Mouse (Mus musculus): ENCODE results near the gene Klhl29.

The Klhl29 gene

DNA sequence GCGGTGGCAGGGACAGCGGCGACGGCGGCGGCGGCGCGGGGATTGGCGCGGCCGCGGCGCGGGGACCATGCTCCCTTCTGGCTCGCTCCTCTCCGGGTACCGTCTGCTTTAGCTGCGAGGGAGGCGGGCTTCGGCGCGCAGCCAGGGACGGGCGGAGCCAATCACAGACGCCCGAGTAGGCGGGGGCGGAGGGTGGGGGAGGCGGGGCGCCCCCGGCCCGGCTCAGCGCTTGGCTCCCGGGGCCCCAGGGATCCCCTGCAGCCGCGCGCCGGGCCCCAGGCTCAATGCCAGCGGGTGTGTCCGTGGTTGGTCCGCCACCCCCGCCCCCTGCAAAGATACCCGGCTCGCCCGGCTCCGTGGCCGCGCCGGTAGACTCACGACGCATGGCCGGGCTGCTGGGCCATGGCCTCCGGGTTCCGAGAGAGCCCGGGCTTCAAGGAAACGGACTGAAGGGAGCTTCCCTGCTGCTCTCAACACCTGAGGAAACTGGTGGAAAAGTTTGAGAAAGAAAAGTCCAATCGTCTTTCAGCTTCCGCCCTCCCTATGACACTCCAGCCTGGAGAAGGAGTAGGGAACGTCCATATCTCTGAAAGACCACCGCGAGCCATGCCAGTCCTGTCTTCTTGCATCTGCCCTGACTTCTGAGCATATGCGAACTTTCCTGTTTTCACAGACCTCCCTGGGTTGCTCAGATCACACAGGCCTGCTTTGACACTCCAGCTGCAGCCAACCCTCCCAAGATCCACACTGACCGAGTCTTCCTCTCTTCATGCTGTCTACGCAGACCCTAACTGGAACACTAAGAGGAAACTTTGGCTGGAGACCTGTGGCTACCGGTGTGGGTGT, at the start of gene Klhl29:
Klhl29 (minus strand) TSS at position 67 of the 846 bp plus-strand sequence.
- peak; percentile 72 to 75 for DNase-seq (ENCODE audit: low spot score in 2 of 2)

DNA sequence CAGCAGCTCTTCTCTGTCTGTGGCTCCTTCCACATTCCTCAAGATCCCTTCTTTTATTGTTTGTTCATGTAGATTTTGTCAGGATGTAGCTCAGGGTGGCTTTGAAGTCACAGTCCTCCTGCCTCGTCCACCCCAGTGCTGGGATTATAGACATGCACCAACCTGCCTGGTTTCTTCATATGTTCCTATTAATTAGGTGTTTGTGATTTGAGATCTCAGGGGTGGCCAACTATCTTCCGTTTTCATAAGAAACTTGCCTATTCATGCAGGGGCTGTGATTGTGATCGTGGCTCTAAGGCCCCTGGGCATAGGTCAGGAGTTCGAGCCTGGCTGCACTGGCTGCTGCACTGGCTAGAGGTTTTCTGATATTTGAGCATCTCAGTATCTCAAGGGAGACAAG, 49.8 kb upstream of the Klhl29 start:
- DNase-seq (ENCODE audit: low spot score in 2 of 2), result no peak

DNA sequence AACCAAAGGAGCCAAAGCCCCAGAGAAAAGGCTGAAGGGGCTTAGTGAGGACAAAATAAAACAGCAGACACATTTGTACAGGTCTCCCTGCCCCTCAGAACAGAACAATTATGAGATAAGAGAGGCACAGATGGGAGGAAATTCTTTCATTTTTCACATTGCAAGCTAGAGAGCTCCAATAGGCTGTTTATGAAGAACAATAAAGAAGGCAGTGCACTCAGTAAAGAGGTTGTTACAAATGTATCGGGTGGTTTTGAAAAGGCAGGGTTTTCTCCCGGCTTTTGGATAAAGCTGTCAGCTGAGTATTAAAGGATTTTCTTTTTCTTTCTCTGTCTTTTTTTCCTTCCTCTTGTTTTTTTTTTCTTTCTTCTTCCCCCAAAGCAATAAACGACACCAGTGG, 40.3 kb upstream of the Klhl29 start:
- no peak for DNase-seq (ENCODE audit: low spot score in 2 of 2)

DNA sequence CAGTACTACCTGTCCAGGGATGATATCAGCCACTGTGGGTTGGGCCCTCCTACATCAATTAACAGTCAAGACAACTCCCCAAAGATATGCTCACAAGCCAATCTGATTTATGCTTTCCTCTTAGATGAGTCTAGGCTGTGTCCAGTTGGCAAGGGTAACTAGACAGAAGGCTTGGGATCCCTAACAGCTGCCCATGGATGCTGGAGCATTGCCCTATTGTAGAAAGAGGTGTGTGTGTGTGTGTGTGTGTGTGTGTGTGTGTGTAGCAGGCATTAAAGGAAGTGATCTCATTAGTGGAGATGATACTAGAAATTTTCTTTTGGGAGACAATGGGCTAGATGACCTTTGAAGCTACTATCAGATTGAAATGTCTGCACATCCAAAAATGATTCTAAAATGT, 38.5 kb upstream of the Klhl29 start:
- DNase-seq (ENCODE audit: low spot score in 2 of 2), result no peak

DNA sequence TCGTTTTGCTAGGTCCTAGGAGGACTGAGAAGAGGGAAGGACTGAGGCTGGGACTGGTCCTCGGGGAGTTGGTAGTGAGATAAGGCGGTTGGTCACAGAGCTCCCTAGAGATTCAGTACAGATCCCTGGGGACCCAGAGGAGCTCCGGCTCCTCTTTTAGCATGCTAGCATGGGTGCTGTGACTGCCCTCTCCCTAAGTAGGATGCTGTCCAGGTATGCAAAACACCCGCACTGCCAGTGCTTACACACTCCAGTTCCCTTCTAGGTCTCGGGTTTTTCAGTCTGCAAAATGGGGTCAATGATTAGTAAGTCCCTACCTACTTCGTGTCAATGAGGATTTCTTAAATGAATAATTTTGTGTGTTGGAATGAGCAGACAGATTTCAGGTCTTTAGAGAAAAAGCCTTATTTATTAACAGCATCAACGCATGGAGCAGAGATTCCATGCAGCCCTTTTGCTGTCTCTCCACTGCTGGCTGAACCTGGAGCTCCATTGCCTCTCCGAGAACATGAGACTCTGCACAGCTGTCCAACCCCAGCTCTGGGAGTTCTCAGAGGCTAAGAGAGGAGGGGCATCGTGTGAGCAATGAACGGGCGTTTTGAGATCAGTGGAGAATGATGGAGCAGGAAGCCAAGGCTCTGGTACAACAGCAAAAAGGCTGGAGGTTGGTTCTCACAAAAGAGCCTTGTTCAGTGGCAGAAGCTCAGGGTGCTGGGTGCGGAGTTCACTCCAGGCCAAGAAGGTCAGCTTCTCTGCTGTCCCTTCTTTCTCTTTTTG, 36.5 kb upstream of the Klhl29 start:
- DNase-seq (ENCODE audit: low spot score in 2 of 2), result no peak

DNA sequence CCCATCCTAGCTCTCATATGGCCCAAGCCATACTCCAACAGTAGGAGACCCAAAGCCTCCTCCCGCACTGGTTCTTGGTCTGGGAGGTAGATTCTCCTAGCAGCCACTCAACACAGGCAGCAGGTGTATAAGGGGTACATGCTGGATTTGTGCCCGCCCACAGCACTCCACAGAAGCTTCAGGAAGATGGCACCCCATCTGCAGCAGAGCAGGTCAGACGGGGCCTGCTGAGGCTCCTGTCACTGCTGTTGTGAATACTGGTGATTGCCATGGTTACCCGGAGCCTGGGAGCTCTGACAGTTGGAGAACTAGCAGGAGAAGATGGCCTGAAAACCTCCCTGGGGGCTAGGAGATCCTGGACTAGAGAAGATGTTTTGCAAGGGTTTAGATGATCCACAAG, 35.9 kb upstream of the Klhl29 start:
- DNase-seq (ENCODE audit: low spot score in 2 of 2), result peak in 1 of 2 experiments; percentile 6

DNA sequence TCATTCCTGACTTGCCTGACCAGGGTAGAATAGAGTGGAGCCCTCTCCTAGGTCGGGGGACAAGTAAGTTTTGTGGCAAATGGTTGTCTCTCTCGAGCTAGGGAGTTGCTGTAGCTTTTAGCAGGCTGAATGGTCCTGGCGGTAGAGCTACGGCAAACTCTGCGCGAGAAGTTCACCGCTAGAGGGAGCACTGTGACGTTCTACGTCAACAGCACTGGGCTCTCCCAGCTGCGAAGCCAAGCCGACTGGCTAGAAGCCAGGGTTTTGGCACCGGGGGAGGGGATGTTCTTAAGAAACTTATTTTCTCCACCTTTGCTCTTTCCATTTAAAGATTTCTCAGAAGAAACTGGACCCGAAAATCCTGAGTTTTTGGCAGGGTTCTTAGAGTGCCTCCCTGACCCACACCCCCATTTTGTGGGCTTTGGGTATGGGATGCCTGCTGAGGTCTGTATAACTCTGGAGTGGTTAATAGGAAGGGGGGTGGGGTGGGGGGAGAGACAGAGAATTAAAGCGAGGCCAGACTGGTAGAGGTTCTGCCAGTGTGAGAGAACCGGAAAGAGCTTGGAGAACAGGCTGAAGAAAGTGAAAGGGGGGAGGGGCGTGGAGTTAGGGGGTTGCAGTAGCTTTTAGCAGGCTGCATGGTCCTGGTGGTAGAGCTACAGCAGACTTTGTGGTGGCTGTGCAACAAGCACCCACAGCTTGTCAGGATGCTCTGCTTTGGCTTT, 35.1 kb upstream of the Klhl29 start:
- peak; percentile 76 to 87 for DNase-seq (ENCODE audit: low spot score in 2 of 2)

DNA sequence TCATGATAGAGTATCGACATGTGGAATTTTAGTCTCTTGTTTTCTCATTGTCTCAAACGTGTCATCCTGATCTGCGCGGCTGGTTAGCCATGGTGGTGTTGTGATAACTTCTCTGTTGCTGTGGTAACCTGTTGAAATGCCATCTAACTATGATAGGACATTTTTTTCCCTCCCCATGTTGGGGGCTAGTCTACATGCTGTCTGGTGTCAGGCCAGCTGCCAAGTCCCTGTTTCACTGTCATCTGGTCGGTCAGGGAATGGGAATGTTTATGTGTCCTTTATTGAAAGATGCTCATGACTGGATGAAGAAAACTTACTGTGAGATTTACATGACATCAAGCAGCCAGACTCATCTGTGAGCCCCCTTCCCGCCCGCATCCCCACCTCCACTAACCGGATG, 31.7 kb upstream of the Klhl29 start:
- no peak for DNase-seq (ENCODE audit: low spot score in 2 of 2)

DNA sequence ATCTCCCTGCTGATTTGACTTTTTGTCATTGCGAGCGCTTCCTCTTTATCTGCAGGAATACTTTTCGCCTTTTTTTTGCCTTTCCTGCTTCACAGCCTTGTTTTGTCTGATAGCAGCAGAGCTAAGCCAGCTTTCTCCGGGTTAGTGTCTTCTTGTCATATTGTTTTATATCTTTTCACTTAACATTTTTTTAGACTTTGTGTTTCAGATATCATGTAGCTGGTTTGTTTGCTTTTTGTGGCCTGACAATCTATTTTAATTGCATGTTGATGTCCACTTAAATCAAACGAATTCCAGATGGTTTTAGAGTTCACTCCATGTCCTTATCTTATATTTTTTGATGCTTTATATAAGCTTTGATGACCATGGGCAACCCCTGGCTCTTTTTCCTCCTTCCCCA, 21.9 kb upstream of the Klhl29 start:
- no peak for DNase-seq (ENCODE audit: low spot score in 2 of 2)

DNA sequence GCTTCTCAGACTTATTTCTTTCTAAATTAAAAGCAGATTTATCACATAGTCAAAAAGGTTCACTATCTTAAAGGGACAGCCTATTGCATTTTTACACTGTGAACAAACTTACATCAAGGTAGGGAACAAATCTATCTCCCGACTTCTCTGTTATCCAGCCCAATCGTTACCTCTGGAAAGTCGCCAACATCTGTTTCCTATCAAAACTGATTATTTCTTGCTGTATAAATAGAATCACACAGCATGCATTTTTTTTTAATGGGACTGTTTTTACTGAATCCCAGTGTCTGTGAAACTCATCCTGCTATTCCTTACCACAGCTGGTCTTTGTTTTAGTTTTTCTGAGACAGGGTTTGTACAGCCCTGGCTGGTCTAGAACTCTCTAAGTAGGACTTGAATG, 19.7 kb upstream of the Klhl29 start:
- no peak for DNase-seq (ENCODE audit: low spot score in 2 of 2)

DNA sequence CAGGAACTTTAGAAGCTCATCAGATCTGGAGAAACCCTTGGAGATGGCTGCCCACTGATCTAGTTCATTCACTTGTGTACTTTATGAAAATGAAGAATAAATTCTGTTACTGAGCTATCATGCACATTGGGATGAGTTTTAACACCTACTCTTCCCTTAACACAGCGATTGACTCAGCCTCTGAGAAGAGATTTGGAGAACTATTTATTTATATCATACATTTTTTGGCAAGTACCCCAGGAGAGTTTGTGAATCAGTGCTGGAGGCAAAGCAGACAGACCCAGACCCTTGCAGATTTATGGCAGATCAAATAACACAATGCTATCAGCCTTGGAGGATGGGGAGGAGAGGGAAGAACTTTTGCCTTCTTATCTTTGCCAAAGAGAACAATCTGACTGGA, 11.6 kb upstream of the Klhl29 start:
- no peak for DNase-seq (ENCODE audit: low spot score in 2 of 2)

DNA sequence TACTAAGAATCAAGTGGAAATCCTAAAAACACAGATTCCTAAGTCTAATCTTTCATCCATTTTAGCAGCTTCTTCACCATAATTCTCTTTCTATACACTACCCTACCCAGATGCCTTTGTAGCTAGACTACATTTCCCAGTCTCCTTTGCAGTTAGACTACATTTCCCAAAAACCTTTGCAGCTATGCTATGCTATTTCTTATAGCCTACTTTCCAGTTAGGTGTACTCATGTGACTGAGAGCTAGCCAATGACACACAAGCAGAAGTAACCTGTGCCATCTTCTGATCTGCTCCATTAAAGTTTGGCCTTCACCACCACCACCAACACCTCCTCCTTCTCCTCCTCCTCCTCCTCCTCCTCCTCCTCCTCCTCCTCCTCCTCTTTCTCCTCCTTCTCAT, 11.2 kb upstream of the Klhl29 start:
- DNase-seq (ENCODE audit: low spot score in 2 of 2), result no peak

DNA sequence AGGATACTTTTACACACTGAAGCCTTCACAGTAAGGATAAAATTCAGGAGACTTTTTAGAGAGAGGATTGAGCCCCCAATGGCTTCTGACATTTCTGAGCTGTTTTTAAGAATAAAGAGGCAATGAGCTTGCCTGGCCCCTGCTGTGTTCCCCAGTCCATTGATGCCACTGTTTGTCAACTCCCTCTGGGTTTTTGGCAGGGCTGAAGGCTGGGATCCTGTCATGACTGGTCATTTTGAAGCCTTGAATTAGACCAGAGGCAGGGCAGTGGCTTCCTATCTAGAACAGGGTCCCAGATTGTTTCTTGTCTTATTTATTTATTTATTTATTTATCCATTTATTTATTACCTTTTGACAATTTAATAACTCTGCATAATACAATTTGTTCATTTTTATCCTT, 6.2 kb upstream of the Klhl29 start:
- no peak for DNase-seq (ENCODE audit: low spot score in 2 of 2)

DNA sequence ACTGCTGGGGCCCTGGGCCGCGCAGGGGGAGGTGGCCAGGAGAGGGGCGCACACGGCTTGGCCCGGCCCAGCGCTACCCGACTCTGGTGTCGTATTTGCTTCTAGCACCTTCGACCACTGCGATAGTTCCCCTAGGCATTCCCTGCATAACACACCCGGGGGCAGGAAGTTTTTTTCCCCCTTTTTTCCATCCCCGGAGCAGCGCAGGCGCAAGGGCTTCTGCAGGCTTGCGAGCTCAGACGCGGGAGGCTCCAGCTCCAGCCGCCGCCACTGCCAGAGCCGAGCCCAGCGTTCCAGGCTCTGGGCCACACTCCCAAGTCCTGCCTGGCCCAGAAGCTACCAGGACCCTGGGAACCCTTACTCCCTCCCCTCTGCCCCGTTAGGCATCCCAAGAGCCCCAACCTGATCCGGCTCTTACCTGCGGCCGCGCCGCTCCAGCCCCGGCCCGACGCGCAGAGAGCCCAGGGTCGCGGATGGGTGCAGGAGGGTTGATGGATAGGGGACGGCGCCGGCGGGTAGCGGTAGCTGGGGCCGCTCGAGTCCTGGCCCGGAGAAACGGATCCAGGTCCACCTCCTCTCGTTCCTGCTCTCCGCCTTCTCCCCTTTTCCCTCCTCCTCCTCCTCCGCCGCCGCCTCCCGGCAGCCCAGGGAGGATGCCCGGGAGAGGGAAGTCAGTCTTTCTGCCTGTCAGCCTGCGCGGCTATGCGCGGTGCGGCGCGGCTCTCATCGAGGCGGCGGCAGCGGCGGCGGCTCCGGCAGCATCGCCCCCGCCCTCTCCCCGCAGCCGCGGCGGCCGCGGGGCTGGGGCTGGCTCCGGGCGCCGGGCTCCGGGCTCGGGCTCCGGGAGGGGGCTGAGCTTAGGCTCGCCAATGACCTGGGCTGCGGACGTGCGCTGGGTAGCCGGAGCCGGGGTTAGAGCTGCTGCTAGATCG, 532 bp downstream of the Klhl29 start:
- DNase-seq (ENCODE audit: low spot score in 2 of 2), result no peak

DNA sequence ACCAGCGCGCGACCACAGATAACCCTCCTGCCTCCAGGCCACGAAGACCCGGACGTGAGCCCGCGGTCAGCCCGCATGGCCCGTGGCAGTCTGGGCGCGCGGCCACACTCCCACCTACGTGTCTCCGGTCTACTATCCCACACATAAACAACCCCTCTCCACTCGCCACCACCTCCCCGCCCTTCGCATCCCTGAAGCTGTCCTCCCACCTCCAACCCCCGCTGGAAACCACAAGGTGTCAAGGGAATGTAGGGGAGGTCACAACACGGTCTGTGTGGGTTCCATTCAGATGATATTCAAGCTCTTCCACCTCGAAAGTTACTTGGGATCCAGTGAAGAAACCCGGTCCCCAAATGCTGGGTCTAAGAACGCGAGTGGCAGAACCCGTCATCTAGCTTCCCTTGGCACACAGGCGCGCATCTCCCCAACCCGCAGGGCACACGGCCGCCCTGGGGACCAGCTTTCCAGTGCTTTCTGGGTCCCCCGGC, 1.2 kb downstream of the Klhl29 start:
- no peak for DNase-seq (ENCODE audit: low spot score in 2 of 2)

DNA sequence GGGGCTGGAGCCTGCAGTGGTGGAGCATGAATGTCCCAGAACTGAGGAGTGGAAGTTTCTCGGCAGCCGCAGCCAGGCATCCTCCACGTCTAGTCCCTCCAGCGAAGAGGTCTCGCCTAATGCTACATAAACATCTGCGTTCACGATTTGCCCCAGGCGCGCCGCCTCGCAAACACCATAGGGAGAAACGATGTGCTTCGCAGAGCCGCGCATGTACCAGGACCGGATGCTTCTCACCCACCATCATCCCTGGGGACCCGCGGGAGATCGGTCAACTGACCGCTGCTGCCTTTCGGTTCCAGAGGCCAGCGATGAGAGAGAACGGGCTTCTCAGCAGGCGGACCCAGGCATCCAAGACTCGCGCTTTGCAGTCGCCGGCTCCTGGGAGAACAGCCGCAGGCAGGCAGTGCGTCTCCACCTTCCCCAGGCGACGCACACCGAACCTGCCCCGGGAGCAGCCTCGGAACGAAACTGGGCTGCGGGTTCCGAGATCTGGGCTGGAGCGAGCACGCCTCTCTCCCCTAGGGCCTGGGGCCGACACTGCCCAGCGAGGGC, 1.8 kb downstream of the Klhl29 start:
- DNase-seq (ENCODE audit: low spot score in 2 of 2), result no peak

DNA sequence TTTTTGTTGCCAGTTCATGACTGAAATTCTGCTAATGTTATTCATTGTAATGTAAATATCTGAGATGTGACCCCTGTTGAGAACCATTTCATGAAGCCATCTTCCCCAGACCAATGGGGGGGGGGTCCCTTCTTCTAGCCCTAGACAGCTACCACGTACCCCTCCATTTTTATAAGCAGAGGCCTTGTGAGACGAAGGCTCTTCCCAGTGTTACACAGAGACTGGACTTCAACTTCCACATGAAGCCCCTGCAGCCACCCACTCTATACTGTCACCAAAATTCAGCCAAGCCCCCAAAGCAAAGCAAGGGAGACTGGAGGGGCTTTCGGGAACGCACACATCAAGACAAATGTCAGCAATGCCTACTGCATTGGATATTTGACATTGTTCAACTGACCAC, 6.1 kb downstream of the Klhl29 start:
- DNase-seq (ENCODE audit: low spot score in 2 of 2), result no peak

DNA sequence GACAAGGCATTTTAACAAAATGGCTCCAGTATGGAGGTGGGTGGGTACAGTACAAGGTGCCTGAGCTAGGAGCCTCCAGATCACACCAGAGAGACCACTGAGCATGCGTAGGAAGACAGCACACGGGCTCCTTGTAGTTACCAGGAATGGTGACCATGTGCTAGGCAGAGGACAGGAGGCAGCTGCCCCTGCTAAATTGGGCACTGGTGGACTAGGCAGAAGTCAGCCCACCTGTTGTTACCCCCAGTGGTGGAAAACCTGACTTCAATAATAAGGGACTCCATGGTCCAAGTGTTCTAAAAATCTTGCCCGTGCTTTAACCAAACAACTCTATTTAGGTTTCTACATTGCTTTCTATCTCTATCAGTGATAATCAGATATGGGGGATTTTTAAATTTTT, 10.6 kb downstream of the Klhl29 start:
- no peak for DNase-seq (ENCODE audit: low spot score in 2 of 2)

DNA sequence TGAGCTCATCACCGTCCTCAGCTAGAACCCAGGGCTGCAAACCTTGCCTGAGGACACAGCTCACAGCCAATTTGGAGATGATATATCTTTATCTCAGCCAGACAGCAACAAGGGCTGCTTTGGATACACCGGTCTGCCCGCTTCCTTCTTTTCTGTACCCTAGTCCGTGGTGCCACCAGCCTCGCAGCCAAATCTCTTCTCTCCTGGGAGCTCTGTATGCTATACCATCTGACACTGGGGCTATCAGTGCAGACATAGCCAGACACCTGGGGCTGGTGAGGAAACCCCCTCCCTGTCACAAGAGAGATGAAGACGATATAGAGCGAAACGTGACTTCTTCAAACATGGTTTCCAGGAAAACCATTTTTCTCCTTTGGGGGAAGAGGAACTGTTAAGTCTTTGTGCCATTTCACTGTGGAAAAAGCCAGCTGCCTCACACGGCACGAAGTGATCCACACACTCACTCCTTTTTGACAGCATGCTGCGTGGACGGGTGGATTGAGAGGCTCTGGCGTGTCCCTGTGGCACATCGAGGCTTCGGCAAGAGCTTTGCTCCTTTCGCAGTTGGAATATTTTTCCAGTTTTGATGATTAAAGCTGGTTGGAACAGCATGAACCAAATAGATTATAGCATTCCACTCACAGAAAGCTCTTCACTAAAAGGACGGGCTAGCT, 11.4 kb downstream of the Klhl29 start:
- DNase-seq (ENCODE audit: low spot score in 2 of 2), result no peak

DNA sequence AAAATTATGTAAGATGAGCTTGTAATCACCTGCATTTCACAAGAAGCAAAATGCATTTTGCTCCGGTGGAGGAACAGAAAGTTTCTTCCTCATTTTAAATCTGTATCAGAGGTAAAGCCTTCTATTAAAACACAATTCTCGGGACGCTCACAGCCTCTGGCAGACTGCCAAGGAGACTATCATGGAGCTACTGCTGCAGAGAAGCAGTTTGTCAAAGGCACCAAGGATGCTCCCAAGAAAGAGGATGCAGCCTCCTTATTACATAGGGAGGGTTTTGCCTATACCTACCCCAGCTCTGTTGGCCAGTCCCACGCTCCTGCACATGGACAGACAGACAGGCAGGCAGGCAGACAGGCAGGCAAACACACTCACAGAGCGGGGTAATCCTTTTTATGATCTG, 16.4 kb downstream of the Klhl29 start:
- no peak for DNase-seq (ENCODE audit: low spot score in 2 of 2)
